Mouse (Mus musculus): ENCODE data around the gene C530008M17Rik. TPM values are rescaled to one million over a fixed set of nuclear protein-coding genes. Genes with fewer than 3 reads are reported as not detected.

The C530008M17Rik gene
- polyA plus RNA-seq, 1 experiment from 2014 or later = 7.4 TPM

GRCm38 (mm10) chr5:76687961-76688600, 31.8 kb downstream of the C530008M17Rik start:
- peak overlapping the region; percentile 49 for H3K9ac ChIP-seq
- DNase-seq = no peak
- ATAC-seq (ENCODE audit: low read depth) = peak; percentile 33; the same call in 1 of the 2 replicates
- H3K4me1 ChIP-seq (replicated peaks) = peaks cover 76% of the 10 kb centered on the region
- no peaks in the 10 kb centered on the region for H3K36me3 ChIP-seq
- peak overlapping the region; percentile 77 for H3K27ac ChIP-seq
- H3K4me2 ChIP-seq = peak overlapping the region; percentile 36
- H3K27me3 ChIP-seq = no peaks in the 10 kb centered on the region
- no peaks in the 10 kb centered on the region for H3K9me3 ChIP-seq (replicated peaks)
- WGBS (ENCODE audit: insufficient replicate concordance) = 28% methylated on average over 10 of the region's 10 CpGs
- H3K4me3 ChIP-seq (replicated peaks) = no peak overlapping the region

- H3K4me1 ChIP-seq (replicated peaks) = peaks cover 76% of the 10 kb centered on the region
Observed at GRCm38 (mm10) chr5:76688643-76689042, 32.3 kb downstream of the C530008M17Rik start.

DNA sequence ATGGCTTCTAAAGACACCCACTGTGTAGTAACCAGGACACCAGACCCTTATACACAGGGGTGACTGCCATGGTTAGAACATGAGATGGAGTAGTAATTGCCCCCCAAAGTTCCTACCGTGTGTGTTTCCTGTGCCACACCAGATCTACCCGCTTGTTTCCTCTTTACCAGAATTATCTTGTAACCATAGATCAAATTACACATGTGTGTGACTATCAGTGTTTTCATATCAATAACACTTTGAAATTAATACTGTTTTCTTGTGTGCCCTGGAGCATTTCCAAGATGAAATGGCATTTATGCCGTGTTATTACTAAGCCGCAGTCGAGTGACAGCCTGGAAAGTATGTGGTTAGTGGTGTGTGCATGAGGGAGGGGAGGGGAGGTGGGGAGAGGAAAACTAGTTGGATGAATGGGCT, 33.9 kb downstream of the C530008M17Rik start:
- Histone ChIP-seq H3K27me3 (no peaks in the 10 kb centered on the region), H3K4me3 (replicated peaks) (no peak overlapping the region), H3K9ac (no peak overlapping the region), H3K36me3 (no peaks in the 10 kb centered on the region), H3K9me3 (replicated peaks) (no peaks in the 10 kb centered on the region), H3K4me2 (no peak overlapping the region), H3K4me1 (replicated peaks) (peaks cover 67% of the 10 kb centered on the region), H3K27ac (no peak overlapping the region)
- DNase-seq (no peak), ATAC-seq (ENCODE audit: low read depth) (no peak)
- WGBS (ENCODE audit: insufficient replicate concordance) = 28% methylated on average over 5 of the region's 5 CpGs

More at GRCm38 (mm10) chr5:76688643-76689042, 32.3 kb downstream of the C530008M17Rik start:
- DNase-seq (no peak), ATAC-seq (ENCODE audit: low read depth) (no peak)
- Histone ChIP-seq H3K27ac (peak overlapping the region; percentile 77), H3K9me3 (replicated peaks) (no peaks in the 10 kb centered on the region), H3K9ac (peak overlapping the region; percentile 49), H3K4me3 (replicated peaks) (no peak overlapping the region), H3K27me3 (no peaks in the 10 kb centered on the region), H3K36me3 (no peaks in the 10 kb centered on the region), H3K4me2 (peak overlapping the region; percentile 36)
- WGBS (ENCODE audit: insufficient replicate concordance) = 76% methylated on average over 6 of the region's 6 CpGs

- no peak for ATAC-seq (ENCODE audit: low read depth)
- Histone ChIP-seq H3K9me3 (replicated peaks) (0 out of 2 replicates have a peak, but pooled peaks cover 5% of the 10 kb centered on the region), H3K4me2 (no peak overlapping the region), H3K9ac (no peak overlapping the region), H3K27me3 (no peaks in the 10 kb centered on the region), H3K27ac (no peak overlapping the region), H3K4me3 (replicated peaks) (no peak overlapping the region), H3K4me1 (replicated peaks) (peaks cover 56% of the 10 kb centered on the region), H3K36me3 (no peaks in the 10 kb centered on the region)
- WGBS (ENCODE audit: insufficient replicate concordance) = 80% methylated on average over 5 of the region's 5 CpGs
- DNase-seq = no peak
Observed at GRCm38 (mm10) chr5:76691251-76691650, 34.9 kb downstream of the C530008M17Rik start.

- Histone ChIP-seq H3K9ac (no peak overlapping the region), H3K4me1 (replicated peaks) (peaks cover 50% of the 10 kb centered on the region), H3K27me3 (no peaks in the 10 kb centered on the region), H3K36me3 (no peaks in the 10 kb centered on the region), H3K27ac (no peak overlapping the region), H3K9me3 (replicated peaks) (0 out of 2 replicates have a peak, but pooled peaks cover 5% of the 10 kb centered on the region), H3K4me2 (no peak overlapping the region), H3K4me3 (replicated peaks) (no peak overlapping the region)
- DNase-seq = no peak
- 77% methylated on average over 12 of the region's 12 CpGs for WGBS (ENCODE audit: insufficient replicate concordance)
- no peak for ATAC-seq (ENCODE audit: low read depth)
Observed at GRCm38 (mm10) chr5:76691706-76692424, 35.6 kb downstream of the C530008M17Rik start.

GRCm38 (mm10) chr5:76697536-76697935, 41.2 kb downstream of the C530008M17Rik start:
- H3K27me3 ChIP-seq = no peaks in the 10 kb centered on the region
- WGBS (ENCODE audit: insufficient replicate concordance) = 81% methylated on average over 7 of the region's 7 CpGs
- peaks cover 19% of the 10 kb centered on the region for H3K4me1 ChIP-seq (replicated peaks)
- H3K36me3 ChIP-seq = no peaks in the 10 kb centered on the region
- H3K9me3 ChIP-seq (replicated peaks) = 0 out of 2 replicates have a peak, but pooled peaks cover 5% of the 10 kb centered on the region
- H3K9ac ChIP-seq = no peak overlapping the region
- no peak for ATAC-seq (ENCODE audit: low read depth)
- no peak for DNase-seq
- H3K27ac ChIP-seq = no peak overlapping the region
- no peak overlapping the region for H3K4me3 ChIP-seq (replicated peaks)
- H3K4me2 ChIP-seq = no peak overlapping the region

DNA sequence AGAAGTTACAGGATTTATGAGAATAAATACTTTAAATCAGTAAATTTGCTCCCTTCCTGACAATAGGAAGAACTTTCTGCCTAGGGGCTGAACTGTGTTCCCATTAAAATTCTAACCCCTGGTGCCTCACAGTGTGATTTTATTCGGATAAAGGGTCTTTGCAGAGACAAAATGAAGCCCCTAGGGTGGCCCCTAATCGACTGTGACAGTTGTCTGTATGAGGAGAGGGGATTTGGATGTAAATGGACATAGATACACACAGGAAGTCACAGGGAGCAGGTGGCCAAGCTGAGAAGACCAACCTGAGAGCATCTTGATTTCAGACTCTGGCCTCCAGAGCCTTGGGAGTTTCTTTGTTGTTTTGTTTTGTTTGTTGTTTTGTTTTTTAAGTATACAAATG, 41.9 kb downstream of the C530008M17Rik start:
- 0 out of 2 replicates have a peak, but pooled peaks cover 5% of the 10 kb centered on the region for H3K9me3 ChIP-seq (replicated peaks)
- no peak overlapping the region for H3K4me3 ChIP-seq (replicated peaks)
- H3K27me3 ChIP-seq = no peaks in the 10 kb centered on the region
- peaks cover 19% of the 10 kb centered on the region for H3K4me1 ChIP-seq (replicated peaks)
- DNase-seq = no peak
- no peaks in the 10 kb centered on the region for H3K36me3 ChIP-seq
- 44% methylated on average over 2 of the region's 2 CpGs for WGBS (ENCODE audit: insufficient replicate concordance)
- no peak overlapping the region for H3K9ac ChIP-seq
- H3K27ac ChIP-seq = no peak overlapping the region
- no peak for ATAC-seq (ENCODE audit: low read depth)
- H3K4me2 ChIP-seq = no peak overlapping the region

DNA sequence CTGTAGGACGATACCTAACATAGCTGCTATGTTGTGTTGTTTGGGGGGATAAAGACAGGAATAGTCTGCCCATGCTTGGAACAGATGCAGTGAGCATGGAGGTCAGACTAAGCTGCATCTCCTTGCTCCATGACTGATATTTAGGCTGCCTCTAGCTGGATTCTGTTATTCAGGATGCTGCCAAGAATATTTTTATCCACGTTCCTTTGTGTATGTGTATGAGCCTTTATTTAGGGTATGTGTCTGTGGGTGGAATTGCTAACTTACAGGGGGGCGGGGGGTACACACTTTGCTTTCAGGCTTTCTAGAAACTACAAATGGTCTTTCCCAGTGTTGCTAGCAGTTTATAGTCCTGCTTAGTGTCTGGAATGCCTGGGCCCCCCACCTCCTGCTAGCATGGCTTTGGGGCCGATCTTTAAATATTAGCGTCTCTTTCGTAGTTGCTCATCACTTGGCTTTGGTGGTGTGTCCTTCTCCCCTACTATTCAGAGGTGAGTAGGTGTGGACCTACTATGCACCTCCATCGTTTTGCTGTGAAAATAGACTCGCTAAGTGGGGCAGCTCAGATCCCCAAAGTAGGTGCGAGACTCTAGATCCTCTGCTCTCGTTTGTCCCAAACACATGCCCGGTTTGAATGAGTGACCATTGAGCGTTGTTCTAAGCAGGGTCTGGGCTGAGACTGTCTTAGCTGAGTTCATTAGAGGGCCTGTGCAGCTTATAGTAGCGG, 45.0 kb downstream of the C530008M17Rik start:
- WGBS (ENCODE audit: insufficient replicate concordance) = 84% methylated on average over 13 of the region's 13 CpGs
- Histone ChIP-seq H3K4me3 (replicated peaks) (no peak overlapping the region), H3K27me3 (no peaks in the 10 kb centered on the region), H3K27ac (no peak overlapping the region), H3K4me2 (no peak overlapping the region), H3K36me3 (no peaks in the 10 kb centered on the region), H3K9me3 (replicated peaks) (no peaks in the 10 kb centered on the region), H3K4me1 (replicated peaks) (peaks cover 32% of the 10 kb centered on the region), H3K9ac (no peak overlapping the region)
- no peak for DNase-seq
- no peak for ATAC-seq (ENCODE audit: low read depth)

- no peak for ATAC-seq (ENCODE audit: low read depth)
- H3K9ac ChIP-seq = no peak overlapping the region
- H3K4me1 ChIP-seq (replicated peaks) = peaks cover 32% of the 10 kb centered on the region
- WGBS (ENCODE audit: insufficient replicate concordance) = 67% methylated on average over 9 of the region's 9 CpGs
- H3K9me3 ChIP-seq (replicated peaks) = no peaks in the 10 kb centered on the region
- no peak for DNase-seq
- 0 out of 2 replicates have a peak overlapping the region, but pooled peaks have one; percentile 21 for H3K4me2 ChIP-seq
- no peaks in the 10 kb centered on the region for H3K27me3 ChIP-seq
- H3K27ac ChIP-seq = no peak overlapping the region
- no peaks in the 10 kb centered on the region for H3K36me3 ChIP-seq
- no peak overlapping the region for H3K4me3 ChIP-seq (replicated peaks)
Observed at GRCm38 (mm10) chr5:76702104-76702503, 45.8 kb downstream of the C530008M17Rik start.

DNA sequence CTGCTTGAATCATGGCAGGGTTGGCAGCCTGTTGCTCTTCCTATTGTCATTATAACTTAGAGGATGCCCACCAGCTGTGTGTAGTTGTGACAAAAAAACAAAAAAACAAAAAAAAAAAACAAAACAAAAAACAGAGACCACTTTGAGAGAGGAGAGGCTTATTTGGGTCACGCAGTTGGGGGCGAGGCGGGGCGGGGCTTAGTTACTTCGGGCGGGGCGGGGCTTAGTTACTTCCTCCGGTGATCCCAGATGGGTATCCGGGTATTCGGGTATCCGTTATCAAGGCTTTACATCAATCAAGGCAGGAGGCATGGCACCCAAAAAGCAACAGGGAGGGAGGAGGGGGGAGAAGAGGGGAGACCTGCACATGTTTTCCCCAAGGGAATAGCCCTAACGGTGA, 46.3 kb downstream of the C530008M17Rik start:
- Histone ChIP-seq H3K4me1 (replicated peaks) (peaks cover 32% of the 10 kb centered on the region), H3K4me2 (peak overlapping the region; percentile 21; the same call in 1 of the 2 replicates), H3K9ac (no peak overlapping the region), H3K4me3 (replicated peaks) (no peak overlapping the region), H3K36me3 (no peaks in the 10 kb centered on the region), H3K27ac (no peak overlapping the region), H3K27me3 (no peaks in the 10 kb centered on the region), H3K9me3 (replicated peaks) (no peaks in the 10 kb centered on the region)
- DNase-seq (no peak), ATAC-seq (ENCODE audit: low read depth) (no peak)
- 28% methylated on average over 12 of the region's 12 CpGs for WGBS (ENCODE audit: insufficient replicate concordance)

Measured in liver, embryonic 13.5 days (tissue).